In the genomic region with DNA sequence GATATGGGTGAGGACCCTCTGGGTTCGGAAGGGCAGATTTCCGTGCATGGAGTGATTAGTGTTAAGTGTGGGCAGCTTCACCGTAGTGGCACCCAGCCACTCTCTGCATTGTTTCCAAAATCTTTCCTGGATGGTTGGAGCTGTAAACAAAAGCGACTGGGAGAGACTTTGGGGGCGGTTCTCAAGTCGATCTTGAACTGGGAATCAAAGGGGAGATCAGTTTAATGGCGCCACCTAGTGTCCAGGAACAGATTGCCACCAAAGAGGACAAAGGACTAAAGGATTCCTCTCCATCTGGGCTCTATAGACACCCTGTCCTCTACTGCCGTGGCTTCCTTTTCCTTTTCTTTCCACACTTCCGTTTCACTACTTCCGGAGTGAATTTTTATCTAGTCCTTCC, we compare ENCODE assay signal across 8 mouse cellular contexts. TPM values are rescaled to one million over a fixed set of nuclear protein-coding genes. Genes with fewer than 3 reads are reported as not detected.
DNase-seq lines count a peak whose midpoint lies in the region; ATAC-seq and TF ChIP-seq lines count a peak whose summit lies in the region.

No protein-coding gene starts in this region.

- peak; percentile 76 for ATAC-seq in embryonic facial prominence, embryonic 14.5 days (ENCODE audit: low read depth)
- ATAC-seq in kidney, embryonic 14.5 days (ENCODE audit: low FRiP score, low TSS enrichment), result peak; percentile 71
- no peak for ATAC-seq in limb, embryonic 15.5 days (ENCODE audit: insufficient number of reproducible peaks, low FRiP score, low TSS enrichment, low read depth)
- ATAC-seq in stomach, embryonic 14.5 days (ENCODE audit: insufficient number of reproducible peaks, insufficient read depth, low FRiP score, low read depth), result peak; percentile 56; the same call in 1 of the 2 replicates

- peak overlapping the region; percentile 6; the same call in 1 of the 2 replicates for H3K4me3 ChIP-seq in embryonic facial prominence, embryonic 14.5 days (ENCODE audit: low read depth, low read length)
- peak overlapping the region; percentile 35; the same call in 1 of the 2 replicates for H3K4me3 ChIP-seq in heart, embryonic 10.5 days
- H3K4me3 ChIP-seq in kidney, embryonic 14.5 days (ENCODE audit: low read length), result no peak overlapping the region
- H3K4me3 ChIP-seq in limb, embryonic 15.5 days, result no peak overlapping the region
- no peak overlapping the region for H3K4me3 ChIP-seq in myocyte
- peak overlapping the region; percentile 10; the same call in 1 of the 2 replicates for H3K4me3 ChIP-seq in stomach, embryonic 14.5 days (ENCODE audit: low read depth, low read length)

- no peaks in the 10 kb centered on the region for H3K79me2 ChIP-seq in myocyte (ENCODE audit: control insufficient read depth, insufficient read depth)

- peaks cover 34% of the 10 kb centered on the region for H3K36me3 ChIP-seq in embryonic facial prominence, embryonic 14.5 days (ENCODE audit: control insufficient read depth, insufficient read depth, low read length)
- peaks cover 41% of the 10 kb centered on the region for H3K36me3 ChIP-seq in heart, embryonic 10.5 days
- peaks cover 32% of the 10 kb centered on the region for H3K36me3 ChIP-seq in kidney, embryonic 14.5 days (ENCODE audit: control insufficient read depth, insufficient read depth, low read length)
- H3K36me3 ChIP-seq in limb, embryonic 15.5 days, result peaks cover 37% of the 10 kb centered on the region
- H3K36me3 ChIP-seq in myocyte (ENCODE audit: control insufficient read depth, insufficient read depth), result peaks cover 22% of the 10 kb centered on the region
- H3K36me3 ChIP-seq in stomach, embryonic 14.5 days (ENCODE audit: control insufficient read depth, insufficient read depth, low read length), result peaks cover 20% of the 10 kb centered on the region

- H3K9me3 ChIP-seq in embryonic facial prominence, embryonic 14.5 days (ENCODE audit: control insufficient read depth, low read length), result no peaks in the 10 kb centered on the region
- H3K9me3 ChIP-seq in heart, embryonic 10.5 days, result no peaks in the 10 kb centered on the region
- no peaks in the 10 kb centered on the region for H3K9me3 ChIP-seq in kidney, embryonic 14.5 days (ENCODE audit: control insufficient read depth, low read length)
- H3K9me3 ChIP-seq in limb, embryonic 15.5 days, result no peaks in the 10 kb centered on the region
- no peaks in the 10 kb centered on the region for H3K9me3 ChIP-seq in stomach, embryonic 14.5 days (ENCODE audit: control insufficient read depth, low read depth, low read length)

- 12% methylated on average over 10 of the region's 10 CpGs for WGBS in embryonic facial prominence, embryonic 14.5 days
- 16% methylated on average over 10 of the region's 10 CpGs for WGBS in heart, embryonic 10.5 days
- WGBS in kidney, embryonic 14.5 days, result 12% methylated on average over 10 of the region's 10 CpGs
- 11% methylated on average over 10 of the region's 10 CpGs for WGBS in limb, embryonic 15.5 days
- WGBS in stomach, embryonic 14.5 days, result 6% methylated on average over 10 of the region's 10 CpGs

- H3K4me1 ChIP-seq in embryonic facial prominence, embryonic 14.5 days (ENCODE audit: control insufficient read depth, insufficient read depth, low read length), result no peaks in the 10 kb centered on the region; the same call in 1 of the 2 replicates
- H3K4me1 ChIP-seq in heart, embryonic 10.5 days, result no peaks in the 10 kb centered on the region
- no peaks in the 10 kb centered on the region for H3K4me1 ChIP-seq in kidney, embryonic 14.5 days (ENCODE audit: control insufficient read depth, insufficient read depth, low read length)
- peaks cover 4% of the 10 kb centered on the region; the same call in 1 of the 2 replicates for H3K4me1 ChIP-seq in limb, embryonic 15.5 days
- H3K4me1 ChIP-seq in stomach, embryonic 14.5 days (ENCODE audit: control insufficient read depth, insufficient read depth, low read length), result no peaks in the 10 kb centered on the region

- TF ChIP-seq POLR2A in myocyte (IDR thresholded peaks at IDR 0.05; ENCODE audit: insufficient read length, low read depth), result no peak

- peak overlapping the region; percentile 46 for H3K4me2 ChIP-seq in embryonic facial prominence, embryonic 14.5 days (ENCODE audit: low read depth, low read length)
- peak overlapping the region; percentile 18; the same call in 1 of the 2 replicates for H3K4me2 ChIP-seq in kidney, embryonic 14.5 days (replicated peaks; ENCODE audit: low read depth, low read length)
- H3K4me2 ChIP-seq in limb, embryonic 15.5 days, result 0 out of 2 replicates have a peak overlapping the region, but pooled peaks have one; percentile 31
- peak overlapping the region; percentile 49 for H3K4me2 ChIP-seq in myocyte (ENCODE audit: low read depth)
- peak overlapping the region; percentile 45 for H3K4me2 ChIP-seq in stomach, embryonic 14.5 days (replicated peaks; ENCODE audit: low read depth, low read length)

- H3K9ac ChIP-seq in embryonic facial prominence, embryonic 14.5 days (ENCODE audit: low read depth, low read length), result peak overlapping the region; percentile 47
- H3K9ac ChIP-seq in kidney, embryonic 14.5 days (ENCODE audit: low read depth, low read length), result peak overlapping the region; percentile 40
- no peak overlapping the region for H3K9ac ChIP-seq in limb, embryonic 15.5 days
- 0 out of 2 replicates have a peak overlapping the region, but pooled peaks have one; percentile 19 for H3K9ac ChIP-seq in stomach, embryonic 14.5 days (replicated peaks; ENCODE audit: low read depth, low read length)

- DNase-seq in B cell, adult 2 months, result peak; percentile 73 to 77
- peak; percentile 46 to 65 for DNase-seq in adrenal gland, postnatal 4 days (ENCODE audit: low spot score in 2 of 2)
- DNase-seq in embryonic facial prominence, embryonic 14.5 days (ENCODE audit: low spot score), result peak; percentile 95
- peak; percentile 88 for DNase-seq in heart, embryonic 10.5 days (ENCODE audit: low spot score)

- H3K27me3 ChIP-seq in embryonic facial prominence, embryonic 14.5 days (replicated peaks; ENCODE audit: control insufficient read depth, insufficient read depth, low read length), result no peaks in the 10 kb centered on the region
- no peaks in the 10 kb centered on the region for H3K27me3 ChIP-seq in heart, embryonic 10.5 days (ENCODE audit: insufficient read depth, poor library complexity, severe bottlenecking)
- H3K27me3 ChIP-seq in kidney, embryonic 14.5 days (ENCODE audit: control insufficient read depth, insufficient read depth, low read length), result no peaks in the 10 kb centered on the region
- H3K27me3 ChIP-seq in limb, embryonic 15.5 days, result no peaks in the 10 kb centered on the region
- no peaks in the 10 kb centered on the region for H3K27me3 ChIP-seq in myocyte (ENCODE audit: control insufficient read depth, insufficient read depth, insufficient read length)
- H3K27me3 ChIP-seq in stomach, embryonic 14.5 days (ENCODE audit: control insufficient read depth, insufficient read depth, low read length), result no peaks in the 10 kb centered on the region

- no peak overlapping the region for H3ac ChIP-seq in myocyte (ENCODE audit: control insufficient read depth, insufficient read length)

- H3K27ac ChIP-seq in embryonic facial prominence, embryonic 14.5 days (replicated peaks; ENCODE audit: low read depth, low read length), result peak overlapping the region; percentile 57
- H3K27ac ChIP-seq in heart, embryonic 10.5 days, result peak overlapping the region; percentile 65
- H3K27ac ChIP-seq in kidney, embryonic 14.5 days (ENCODE audit: low read depth, low read length), result no peak overlapping the region
- peak overlapping the region; percentile 57 for H3K27ac ChIP-seq in limb, embryonic 15.5 days
- H3K27ac ChIP-seq in stomach, embryonic 14.5 days (ENCODE audit: low read length), result no peak overlapping the region

TF ChIP-seq in myocyte, 11 proteins besides CTCF, POLR2A, EP300 and RAD21:
- TF ChIP-seq MYOG (IDR thresholded peaks at IDR 0.05; ENCODE audit: control insufficient read depth in 1 of 3, insufficient read depth in 1 of 3, insufficient read length in 2 of 3, low read depth in 2 of 3) (no peak), CEBPB (IDR thresholded peaks at IDR 0.05; ENCODE audit: insufficient read depth, poor library complexity, severe bottlenecking) (no peak), REST (IDR thresholded peaks at IDR 0.05; ENCODE audit: insufficient read depth, insufficient read length) (no peak), SRF (IDR thresholded peaks at IDR 0.05; ENCODE audit: control insufficient read depth, insufficient read length, low read depth) (no peak), TCF3 (IDR thresholded peaks at IDR 0.05; ENCODE audit: insufficient read length, low read depth) (no peak), MYOD1 (IDR thresholded peaks at IDR 0.05; ENCODE audit: control insufficient read depth in 1 of 3, insufficient read length in 2 of 3, low read depth in 2 of 3) (no peak)

RNA-seq across cellular contexts. Expression of gene Psmd7, which starts 11.6 kb away (rescaled TPM):
- 10 to 100 TPM; 87.4 to 89.7 TPM for total RNA-seq in adrenal gland, postnatal 4 days (2021)
- polyA plus RNA-seq in embryonic facial prominence, embryonic 14.5 days (2014; fragmentation: Nextera tagmentation; extraction: Ambion mirVana), result 252 and 269 TPM in 2 replicates
- polyA plus RNA-seq in heart, embryonic 10.5 days (2016; fragmentation: Nextera tagmentation; extraction: Ambion mirVana), result 248 and 324 TPM in 2 replicates
- polyA plus RNA-seq in kidney, embryonic 14.5 days (2014; fragmentation: Nextera tagmentation; extraction: Ambion mirVana), result 266 and 271 TPM in 2 replicates
- 273 and 293 TPM in 2 replicates for polyA plus RNA-seq in limb, embryonic 15.5 days (2015; fragmentation: Nextera tagmentation; extraction: Ambion mirVana)
- polyA plus RNA-seq in myocyte (2012; fragmentation: generic; extraction: Trizol), result 187 TPM
- 252 and 254 TPM in 2 replicates for polyA plus RNA-seq in stomach, embryonic 14.5 days (2014; fragmentation: Nextera tagmentation; extraction: Ambion mirVana)

Comparison
In these comparisons a context has a peak if more than half of its experiments do, and no peak if none do; other contexts are left out.
1. H3K27ac ChIP-seq: peak in embryonic facial prominence, embryonic 14.5 days (single experiment), heart, embryonic 10.5 days (single experiment) and limb, embryonic 15.5 days (single experiment); none in kidney, embryonic 14.5 days (single experiment) and stomach, embryonic 14.5 days (single experiment).
2. H3K4me3 ChIP-seq: peak in embryonic facial prominence, embryonic 14.5 days (single experiment), heart, embryonic 10.5 days (single experiment) and stomach, embryonic 14.5 days (single experiment); none in kidney, embryonic 14.5 days (single experiment), limb, embryonic 15.5 days (single experiment) and myocyte (single experiment).
3. Peak in every context shown above with its lines, with median percentiles within 50 percentile points of each other: DNase-seq and H3K4me2 ChIP-seq.